Mouse (Mus musculus) A20 (cell line): ENCODE measurements at regions not wholly inside any gene's neighbourhood (a gene's known extent, or its start where the extent isn't known, plus 50 kb on each side); places are given as distances from the start of the nearest gene placed in this dataset.
A peak's percentile ranks its signal among the peaks of the same experiment; 100 is the strongest.

ENCODE experiments used
- DNase-seq: peaks from one replicate; pipeline ENCODE4 v3.0.0-alpha.2; 2011; ENCODE audit warnings: low read depth, low spot score

DNA sequence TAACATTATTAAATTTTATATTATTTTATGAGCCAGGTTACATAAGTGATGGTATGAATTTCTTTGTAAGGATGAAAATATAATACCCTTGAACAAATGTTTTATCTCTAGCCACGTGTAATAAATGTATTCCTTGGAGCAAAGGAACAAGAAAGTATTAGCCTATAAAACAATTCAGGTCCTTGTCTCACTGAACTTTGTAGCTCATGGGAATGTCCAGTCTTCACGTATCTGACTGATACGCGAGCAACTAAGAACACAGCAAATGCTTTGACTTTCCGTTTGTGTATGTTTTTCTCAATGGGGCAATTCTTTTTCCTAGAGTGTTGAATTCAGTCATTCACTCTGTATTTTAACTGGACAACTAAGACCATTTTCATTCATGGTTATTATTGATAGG, 216.9 kb upstream of the Mettl25 start:
- DNase-seq: no peak

DNA sequence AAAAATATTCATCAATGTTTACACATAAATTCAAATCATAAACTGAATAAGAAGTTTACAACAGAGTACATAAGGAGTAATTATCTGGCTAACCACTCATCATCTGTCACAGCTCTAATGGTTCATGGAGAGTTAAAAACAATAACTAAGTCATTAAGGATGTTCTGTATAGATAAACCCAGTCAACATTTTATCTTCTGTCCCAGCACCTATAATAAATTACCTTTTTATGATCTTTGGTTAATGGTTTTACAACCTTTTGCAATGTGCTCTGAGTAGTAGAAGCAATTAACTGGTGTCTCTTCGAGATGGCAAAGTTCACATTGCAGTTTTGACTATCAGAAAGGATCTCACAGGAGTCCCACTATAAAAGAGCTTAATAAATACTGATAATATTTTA, 197.3 kb upstream of the Mettl25 start:
- no peak for DNase-seq

DNA sequence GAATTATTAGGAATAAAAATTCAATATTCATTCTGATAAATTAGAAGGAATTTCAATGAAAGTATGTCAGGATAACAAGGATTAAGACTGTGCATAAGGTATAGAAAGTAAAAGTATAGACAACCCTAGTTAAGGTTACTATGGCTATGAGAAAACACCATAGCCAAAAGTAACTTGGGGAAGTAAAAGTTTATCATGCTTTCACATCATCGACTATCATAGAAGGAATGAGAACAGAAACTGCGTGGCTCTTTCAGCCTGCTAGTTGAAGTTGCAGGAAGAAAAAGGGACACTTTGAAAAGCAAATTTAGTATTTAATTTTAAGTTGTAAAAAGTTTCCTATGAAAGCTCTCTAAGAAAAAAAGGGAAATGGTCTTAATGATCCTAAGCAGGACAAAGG, 196.9 kb upstream of the Mettl25 start:
- DNase-seq: peak; percentile 46

DNA sequence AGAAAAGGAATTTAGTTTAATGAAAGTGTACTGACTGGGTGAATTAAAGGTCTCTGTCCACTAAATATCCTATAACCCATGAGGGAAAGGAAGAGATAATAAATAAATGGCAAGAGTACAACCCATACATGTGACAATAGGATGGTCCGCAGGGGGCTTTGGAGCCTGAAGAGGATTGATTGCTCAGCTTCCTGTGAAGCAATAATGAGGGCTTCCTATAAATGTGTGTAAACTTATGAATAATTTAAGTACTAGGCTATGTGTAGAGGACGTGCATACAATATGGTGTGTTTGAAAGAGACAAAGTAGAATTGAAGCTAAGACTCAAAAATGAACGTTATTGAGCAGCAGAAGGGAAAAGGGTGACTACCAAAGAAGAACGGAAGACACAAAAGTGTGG, 192.2 kb upstream of the Mettl25 start:
- DNase-seq: no peak

DNA sequence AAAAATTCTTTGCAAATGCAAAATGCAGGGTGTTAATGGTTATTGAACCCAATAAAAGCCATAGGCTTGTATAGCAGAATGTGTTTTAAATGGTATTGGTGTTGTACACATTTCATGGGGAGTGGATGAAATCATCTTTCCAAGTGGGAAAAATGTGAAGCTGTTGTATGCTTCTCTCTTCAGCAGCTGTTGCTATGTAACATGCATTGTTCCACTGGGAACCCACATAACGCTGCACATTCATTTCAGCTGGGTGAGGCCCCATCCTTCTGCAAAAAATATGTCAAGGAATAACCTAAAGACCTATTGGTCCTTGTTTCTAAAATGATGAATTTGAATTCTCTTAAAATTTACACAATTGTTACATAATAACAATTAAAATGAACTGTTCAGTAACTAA, 183.5 kb upstream of the Mettl25 start:
- DNase-seq: no peak

DNA sequence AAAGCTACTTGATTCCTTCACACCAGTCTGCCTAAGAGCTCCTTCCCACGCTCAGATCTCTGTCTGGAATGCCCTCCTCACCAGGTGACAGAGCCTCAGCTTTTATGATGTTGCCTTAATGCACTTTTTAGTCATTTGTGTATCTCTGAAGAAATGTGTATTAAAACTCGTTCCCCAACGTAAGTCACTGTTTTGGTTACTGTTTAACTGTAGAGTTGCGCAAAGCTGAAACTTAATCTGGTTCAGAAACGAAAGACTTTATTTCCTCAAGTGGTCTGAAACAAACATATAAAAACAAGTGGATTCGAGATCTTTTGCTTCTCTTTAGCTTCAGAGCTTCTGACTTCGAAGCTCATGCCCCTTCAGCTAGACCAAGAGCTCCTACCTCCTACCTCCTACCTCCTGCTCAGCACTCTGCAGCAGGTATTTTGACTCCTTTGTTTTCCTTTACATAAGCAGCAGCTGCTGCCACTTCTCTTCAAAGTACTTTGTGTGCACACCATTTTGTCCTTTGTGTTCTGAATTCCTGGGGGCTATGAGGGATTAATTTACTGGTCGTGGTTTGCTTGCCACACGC, 182.5 kb upstream of the Mettl25 start:
- DNase-seq: no peak

DNA sequence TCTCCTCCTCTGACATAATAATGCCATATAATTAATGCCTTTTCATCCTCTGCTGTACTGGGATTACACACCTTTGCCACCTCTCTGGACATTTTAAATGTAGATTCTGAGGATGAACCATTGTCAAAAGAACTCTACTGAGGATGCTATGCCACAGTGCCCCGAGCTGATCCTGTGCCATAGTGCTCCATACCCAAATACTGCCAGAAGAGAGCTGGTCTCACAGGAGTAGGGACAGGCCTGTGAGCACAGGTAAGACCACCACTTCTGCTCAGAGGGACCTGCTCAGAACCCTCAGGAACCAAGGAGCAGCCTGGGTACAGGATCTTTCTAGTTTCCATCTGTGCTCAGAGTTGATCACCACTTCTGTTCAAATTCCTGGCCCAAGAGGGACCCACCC, 174.8 kb upstream of the Mettl25 start:
- DNase-seq: no peak

DNA sequence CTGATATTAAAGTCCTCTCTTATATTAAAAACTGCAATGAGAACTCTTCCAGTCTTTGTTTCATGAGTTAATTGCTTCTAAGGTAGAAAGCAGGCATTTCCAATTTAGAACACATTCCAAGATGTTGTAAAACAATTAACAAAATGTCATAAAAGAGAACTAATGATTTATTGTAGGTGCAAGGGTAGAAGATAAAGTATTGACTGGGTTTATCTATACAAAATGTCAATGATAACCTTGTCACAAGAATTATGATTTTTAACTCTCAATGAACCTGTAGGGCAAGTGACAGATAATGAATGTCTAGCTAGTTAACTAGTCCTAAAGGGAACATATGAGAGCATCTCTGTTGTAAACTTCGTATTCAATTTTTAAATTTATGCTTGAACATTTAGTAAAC, 174.3 kb upstream of the Mettl25 start:
- no peak for DNase-seq

DNA sequence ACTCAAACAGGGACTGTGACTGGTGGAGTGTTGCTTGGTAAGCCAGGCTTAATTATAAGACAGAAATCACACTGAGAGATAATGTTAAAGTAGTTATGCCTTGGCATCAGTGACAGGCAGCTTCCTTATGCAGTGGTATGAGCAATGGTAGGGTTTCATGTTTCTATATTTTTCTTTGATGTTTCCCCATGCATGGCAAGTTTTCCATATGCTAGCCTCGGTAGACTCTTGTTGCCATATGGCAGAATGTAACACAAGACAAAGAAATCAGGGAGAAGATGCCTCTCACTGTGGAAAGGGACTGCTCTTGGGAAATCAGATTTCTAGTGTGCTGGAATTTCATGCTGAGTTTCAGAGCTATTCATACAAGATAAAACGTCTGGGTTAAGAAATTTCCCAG, 169.0 kb upstream of the Mettl25 start:
- no peak for DNase-seq

DNA sequence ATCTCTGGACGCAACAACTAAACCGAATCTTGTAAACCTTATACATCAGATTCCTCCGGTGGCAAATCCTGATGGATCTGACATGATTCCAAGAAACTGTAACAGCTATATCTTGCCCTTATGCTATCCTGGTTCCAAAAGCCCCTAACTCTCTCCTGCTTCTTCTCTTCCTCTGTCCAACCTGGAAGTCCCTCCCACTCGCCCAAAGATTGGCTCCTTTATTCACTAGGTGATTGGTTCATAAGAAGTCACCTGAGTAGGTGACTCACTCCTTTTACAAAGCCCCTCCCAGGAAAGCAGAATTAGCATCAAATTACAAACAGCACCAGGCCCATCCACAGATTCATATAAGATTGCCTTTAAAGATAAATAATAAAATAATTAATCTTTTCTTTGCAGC, 166.2 kb upstream of the Mettl25 start:
- DNase-seq: no peak

DNA sequence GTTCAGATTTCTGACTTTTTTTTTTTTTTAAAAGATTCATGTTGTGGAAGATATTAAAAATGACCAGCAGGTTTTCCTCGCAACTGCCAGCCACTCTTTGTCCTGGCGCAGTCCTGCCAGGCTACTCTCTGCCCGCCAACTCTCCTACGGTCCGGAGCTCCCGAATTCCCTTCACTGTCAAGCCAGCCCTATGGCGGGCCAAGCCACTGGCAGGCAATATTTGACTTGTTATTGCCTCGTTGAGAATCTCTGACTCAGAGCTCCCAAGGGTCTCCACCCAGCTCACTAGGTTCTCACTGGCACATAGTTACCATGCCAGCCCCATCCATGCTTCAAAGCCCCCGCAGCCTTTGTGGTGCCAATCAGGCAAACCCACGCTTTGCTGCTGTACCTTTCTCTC, 165.7 kb upstream of the Mettl25 start:
- no peak for DNase-seq

DNA sequence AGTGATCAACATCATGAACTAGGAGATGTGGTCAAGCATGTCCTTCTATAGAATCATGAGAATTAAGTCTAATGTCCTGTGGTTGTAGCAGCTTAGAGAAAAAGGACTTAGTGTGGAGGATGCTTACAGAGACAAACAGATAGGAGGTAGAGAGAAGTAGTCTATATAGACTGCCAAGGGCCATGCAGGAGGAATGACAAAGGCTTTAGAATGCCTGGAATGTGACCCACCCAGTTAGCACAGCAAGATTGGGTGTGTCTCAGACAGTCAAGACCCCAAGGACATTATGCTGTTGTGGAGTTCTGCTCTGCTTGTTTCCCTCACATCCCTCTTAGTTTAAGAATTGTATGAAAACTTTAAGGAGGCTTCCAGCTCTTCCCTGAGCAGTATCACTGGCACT, 164.9 kb upstream of the Mettl25 start:
- DNase-seq: no peak

DNA sequence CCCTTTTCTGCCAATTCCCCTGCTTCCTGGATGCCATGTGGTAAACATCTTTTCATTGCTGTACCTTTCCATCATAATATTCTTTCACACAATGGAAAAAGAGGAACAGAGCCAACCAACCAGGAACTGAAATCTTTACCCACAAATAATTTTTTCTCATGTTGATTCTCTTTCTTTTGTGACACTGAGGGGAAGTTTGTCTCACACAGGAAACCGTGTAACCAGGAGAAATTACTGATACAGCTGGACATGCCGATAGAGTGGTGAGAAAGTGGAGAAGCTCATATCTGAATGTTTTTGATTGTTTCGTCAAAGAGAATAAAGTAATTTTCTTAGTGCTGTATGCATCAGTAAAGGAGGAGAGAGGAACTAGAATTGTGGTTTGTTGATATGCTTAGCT, 116.3 kb upstream of the Mettl25 start:
- DNase-seq: peak; percentile 31

DNA sequence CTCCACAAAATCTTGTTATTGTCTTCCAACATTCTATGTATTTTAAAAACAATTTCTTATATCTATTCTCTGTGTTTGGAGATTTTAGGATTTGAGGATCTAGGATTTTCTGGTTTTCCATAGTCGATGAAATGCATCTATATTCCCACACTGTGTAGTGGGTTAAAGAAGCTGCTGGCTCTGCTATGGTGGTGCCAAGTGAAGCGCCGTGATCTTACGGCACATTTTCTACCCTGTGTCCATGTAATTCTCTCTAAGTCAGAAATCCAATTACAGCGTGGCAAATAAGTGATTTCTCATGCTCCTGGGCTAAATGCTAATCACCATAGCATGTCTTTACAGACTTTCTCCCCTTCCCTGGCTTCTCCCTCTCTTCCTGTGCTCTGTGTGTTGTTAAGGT, 92.1 kb upstream of the Mettl25 start:
- DNase-seq: no peak

DNA sequence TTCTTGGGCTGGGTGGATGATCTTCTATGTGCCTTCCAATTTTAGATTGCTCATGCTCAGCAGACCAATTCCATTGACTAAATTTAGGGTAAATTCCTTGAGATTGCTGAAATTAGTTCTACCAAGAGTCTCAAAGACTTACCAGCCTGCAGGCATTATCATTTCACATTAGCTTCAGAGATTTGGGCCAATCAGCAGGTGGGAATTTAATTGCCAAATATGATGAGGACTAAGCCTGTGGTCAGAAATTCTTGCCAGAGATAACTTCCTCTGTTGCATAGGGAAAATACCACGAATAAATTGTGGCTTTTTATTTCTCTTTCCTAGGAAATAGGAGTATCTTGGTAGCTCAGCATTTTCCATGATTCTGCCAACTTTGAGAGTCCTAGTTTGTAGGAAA, 91.6 kb upstream of the Mettl25 start:
- no peak for DNase-seq

DNA sequence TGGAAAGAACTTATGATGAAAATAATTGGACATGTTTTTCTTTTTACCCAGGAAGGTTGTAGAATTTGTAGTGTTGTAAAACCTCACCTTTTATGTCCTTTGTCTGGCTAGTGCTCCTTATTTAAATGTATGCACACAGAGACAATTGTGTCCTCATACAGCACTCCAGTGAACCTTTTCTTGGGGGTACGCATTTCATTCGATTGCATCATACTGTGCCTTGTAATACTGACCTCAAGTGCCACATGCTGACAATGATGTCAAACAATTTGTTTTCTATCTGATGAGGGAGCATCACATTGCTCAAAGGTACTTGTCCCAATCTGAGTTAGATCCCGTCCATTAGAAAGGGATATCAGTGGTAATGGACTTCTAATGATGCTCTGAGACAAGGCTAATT, 86.4 kb upstream of the Mettl25 start:
- DNase-seq: no peak

DNA sequence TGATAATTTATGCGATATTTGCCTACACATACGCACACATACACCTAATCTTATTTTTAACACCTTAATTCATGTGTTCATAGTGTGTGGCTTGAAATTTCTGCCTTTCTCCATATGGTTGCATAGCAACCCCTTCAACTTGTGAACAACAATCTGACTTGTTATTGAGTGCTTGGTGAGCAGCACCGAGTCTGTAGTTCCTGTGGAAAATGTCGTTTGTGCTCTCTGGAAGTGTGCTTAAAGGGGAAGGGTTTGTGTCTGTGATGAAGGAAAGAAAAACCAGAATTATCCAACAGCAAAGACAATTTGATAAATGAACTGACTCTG, 85.7 kb upstream of the Mettl25 start:
- no peak for DNase-seq

DNA sequence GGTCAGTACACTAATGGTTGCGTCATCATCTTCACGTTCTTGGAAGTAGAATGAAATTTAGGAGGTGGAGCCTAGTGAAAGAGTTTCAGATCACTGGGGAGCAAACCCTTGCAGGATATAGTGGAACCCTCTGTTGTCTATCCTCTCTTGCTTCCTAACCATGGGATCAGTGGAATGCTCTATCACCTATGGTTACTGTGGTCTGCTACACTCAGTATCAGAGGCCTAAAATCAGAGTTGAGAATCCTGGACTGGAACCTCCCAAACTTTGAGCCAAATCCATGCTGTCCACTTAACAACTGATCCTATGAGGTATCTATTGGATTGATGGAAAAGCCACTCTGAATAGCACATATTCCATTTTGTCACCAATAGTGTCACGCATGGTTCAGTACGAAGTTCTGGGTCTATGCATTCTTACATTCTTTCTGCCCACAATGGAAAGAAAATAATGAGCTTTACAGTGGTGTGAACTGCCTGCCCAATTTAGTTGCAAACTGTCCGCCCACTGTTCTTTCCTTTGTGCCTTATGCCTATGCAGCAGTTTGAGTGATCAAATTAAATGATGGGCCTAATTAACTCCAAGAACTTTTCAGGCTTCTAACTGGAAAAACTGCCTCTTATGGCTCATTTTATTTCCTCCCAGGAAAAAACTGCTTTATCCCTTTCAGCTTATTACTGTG, 85.2 kb upstream of the Mettl25 start:
- no peak for DNase-seq

DNA sequence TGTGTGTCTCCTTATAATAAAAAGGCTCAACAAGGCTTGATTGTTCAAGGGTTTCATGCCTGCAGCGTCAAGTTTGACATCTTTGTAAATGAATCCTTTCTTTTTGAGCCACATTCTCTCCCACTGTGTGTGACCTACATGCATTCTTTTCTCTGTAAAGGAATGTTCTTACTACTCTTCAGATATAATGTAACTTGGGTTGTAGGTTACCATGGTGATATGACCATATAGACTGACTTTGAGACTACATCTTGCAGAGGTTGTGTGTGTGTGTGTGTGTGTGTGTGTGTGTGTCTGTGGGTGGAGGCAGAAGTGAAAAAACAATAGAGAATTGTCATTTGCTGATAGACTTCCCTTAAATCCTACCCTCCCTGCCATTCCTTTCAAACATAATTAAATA, 58.5 kb upstream of the Mettl25 start:
- DNase-seq: no peak

DNA sequence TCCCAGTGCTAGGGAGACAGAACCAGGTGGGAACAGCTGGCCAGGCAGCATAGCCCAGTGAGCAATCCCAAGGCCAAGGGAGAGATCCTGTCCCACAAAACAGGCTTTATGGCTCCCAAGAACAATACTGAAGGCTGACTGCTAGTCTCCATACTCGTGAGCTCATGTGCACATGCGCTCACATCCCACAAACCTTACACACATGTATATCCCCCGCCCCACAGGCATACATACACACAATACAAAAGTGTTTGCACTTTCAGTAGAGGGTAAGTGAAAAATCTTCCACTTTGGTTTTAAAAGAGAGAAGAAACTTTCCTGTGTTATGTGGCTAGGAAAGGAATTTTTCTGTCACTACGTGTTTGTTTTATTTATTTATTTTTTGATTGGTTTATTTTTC, 58.0 kb upstream of the Mettl25 start:
- no peak for DNase-seq
